Mouse (Mus musculus): Measurements from ENCODE around the gene A730061H03Rik.
A peak's percentile ranks its signal among the peaks of the same experiment; 100 is the strongest.

A730061H03Rik gene

DNA sequence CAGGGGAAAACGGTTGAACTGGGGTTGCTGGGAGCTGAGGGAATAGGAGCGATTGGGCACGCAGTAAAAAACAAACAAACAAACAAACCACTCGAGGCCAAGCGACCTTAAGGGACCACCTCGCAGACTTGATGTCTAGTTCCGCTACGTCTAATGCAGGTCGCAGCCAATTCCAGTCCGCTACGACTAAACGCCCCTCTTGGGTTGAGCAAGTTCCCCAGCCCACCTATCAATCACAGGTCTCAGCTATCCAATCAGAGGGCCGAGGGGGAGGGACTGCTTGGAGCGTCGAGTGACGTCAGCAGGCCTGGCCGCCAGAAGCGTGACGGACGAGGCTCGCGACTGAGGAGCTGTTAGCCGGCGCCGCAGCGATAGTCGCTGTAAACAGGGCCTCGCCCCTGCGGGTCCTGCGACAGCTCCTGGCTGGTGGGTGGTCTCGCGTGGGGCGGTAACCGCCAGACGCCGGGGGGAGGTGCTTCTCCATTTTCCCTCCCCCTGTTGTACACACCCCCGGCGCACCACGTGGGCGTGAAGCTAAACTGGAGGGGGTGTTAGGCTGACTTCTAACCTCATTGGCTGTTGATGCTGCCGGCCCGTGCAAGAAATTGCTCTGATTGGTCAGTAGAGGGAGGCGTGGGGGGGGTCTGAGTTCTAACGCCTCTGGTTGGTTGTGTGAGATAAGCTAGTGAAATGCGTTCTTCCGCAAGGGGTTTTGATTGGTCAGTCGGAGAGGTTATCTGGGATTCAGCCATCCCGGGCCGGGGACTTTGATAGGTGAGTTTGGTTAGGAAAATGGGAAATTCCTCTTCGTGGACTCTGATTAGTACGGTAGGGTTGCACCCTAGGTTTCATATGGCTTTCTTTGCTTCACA lies at the start of gene A730061H03Rik:
TSS of gene A730061H03Rik (minus strand) at position 205 of the 872 bp plus-strand sequence.
- peak; percentile 97 for DNase-seq (ENCODE audit: low read depth, low spot score)

DNA sequence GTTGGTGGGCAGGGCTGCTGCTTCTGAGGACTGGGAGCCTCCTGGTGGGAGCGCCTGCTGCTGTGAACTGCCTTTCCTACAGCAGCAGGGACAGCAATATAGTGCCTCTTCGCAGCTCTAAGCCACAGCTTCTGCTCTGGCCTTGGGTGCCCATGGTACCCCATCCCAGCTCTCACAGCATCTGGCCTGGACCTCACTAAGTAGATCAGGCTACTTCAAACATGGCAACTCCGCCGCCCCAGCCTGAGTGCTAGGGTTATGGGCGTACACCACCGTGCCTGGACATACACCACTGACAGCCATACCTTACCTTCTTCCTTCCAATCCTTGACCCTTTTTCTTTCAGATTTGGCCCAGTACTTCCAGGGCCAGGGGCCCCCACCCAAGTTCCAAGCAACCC lies 48.1 kb upstream of the A730061H03Rik start:
- DNase-seq (ENCODE audit: low read depth, low spot score): no peak

DNA sequence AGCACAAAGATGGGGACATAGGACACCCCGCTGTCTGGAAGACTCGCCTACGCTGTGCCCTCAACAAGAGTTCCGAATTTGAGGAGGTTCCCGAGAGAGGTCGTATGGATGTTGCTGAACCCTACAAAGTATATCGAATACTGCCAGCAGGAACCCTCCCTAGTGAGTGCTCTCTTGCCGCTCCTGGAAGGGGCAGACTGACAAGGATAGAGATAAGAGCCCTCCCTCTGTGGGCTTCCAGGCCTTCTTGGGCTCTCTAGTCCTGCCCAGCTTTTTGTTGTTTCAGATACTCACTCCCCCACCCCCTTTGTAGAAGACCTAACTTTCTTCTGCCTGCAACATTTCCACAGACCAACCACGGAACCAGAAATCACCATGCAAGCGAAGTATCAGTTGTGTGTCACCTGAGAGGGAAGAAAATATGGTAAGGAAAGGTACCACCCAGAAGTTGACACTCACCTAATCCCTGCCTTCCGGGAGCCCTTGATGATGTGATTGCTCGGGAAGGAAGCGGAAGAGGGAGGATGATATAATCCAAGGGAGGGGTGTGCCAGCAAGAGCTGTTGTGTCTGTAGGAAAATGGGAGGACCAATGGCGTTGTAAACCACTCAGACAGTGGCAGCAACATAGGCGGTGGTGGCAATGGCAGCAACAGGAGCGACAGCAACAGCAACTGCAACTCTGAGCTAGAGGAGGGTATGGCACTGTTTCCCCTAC lies 45.7 kb upstream of the A730061H03Rik start:
- DNase-seq (ENCODE audit: low read depth, low spot score): no peak

DNA sequence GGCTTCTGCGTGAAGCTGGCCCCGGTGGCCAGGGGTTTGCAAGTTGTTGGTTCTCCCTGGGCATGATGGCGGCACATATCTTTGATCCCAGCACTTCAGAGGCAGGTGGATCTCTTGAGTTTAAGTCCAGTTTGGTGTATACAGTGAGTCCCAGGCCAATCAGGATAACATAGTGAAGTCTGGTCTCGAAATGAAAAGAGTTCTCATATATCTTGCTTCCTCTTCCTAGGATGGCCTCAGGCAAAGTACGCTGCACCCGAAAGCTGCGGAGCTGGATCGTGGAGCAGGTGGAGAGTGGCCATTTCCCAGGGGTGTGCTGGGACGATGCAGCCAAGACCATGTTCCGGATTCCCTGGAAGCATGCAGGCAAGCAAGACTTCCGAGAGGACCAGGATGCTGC lies 44.6 kb upstream of the A730061H03Rik start:
- DNase-seq (ENCODE audit: low read depth, low spot score): no peak

DNA sequence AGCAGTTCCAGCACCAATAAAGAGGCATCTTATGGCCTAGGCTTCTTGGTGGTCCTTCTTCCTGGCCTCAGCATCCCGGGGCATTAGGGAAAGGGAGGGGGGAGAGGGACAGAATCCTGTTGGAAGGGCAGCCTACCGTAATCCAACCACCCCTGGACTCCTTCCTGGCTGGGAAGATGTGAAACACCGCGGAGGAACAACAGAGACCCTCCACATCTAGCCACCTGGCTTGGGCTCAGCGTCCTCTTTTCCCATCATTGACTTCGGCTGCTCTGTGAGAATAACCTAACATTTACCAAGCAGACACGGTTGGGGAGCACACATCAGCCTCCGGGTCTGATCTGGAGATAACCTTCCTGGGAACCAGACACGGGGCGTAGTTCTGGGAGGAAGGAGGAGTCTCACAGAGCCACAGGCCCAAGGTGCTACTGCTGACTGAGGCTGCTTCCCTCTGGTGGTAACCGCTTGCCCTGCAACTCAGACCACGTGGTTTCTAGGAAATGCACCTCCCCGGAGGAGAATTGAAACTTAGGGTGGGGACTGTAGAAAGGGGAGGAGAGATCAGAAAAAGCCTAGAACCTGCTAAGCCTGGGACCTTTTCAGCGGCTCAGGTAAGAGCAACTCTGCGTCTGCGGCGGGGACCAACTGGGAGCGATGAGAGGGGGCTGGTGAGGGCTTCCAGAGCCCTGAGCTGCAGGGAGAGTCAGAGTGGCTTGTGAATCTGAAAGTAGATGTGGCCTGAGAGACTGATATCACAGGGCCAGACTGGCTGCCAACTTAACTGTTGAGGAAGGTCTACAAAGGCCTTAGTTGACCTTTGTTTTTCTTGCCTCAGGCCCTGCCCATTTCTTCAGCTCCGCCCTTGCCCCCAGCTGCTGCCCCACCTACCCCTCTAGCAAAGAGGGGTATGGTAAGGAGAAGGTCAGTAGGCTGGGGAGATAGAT lies 43.7 kb upstream of the A730061H03Rik start:
- peak; percentile 92 for DNase-seq (ENCODE audit: low read depth, low spot score)

DNA sequence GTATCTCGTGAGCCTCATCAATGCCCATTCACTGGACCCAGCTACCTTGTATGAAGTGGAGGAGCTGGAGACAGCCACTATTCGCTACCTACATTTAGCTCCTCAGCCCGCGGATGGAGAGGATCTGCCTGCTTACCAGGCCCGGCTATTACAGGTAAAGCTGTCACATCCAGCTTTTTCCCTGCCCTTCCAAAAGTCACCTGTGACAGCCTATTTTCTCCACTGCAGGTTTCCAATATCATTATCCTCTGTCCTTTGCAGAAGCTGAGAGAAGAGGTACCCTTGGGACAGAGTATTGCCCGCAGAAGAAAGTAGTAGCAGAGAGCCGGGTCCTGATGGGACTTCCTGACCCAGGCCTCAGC lies 43.0 kb upstream of the A730061H03Rik start, which contains the start of gene Irf9:
TSS of gene Irf9 (plus strand) at position 301 of the 362 bp plus-strand sequence.
- no peak for DNase-seq (ENCODE audit: low read depth, low spot score)

DNA sequence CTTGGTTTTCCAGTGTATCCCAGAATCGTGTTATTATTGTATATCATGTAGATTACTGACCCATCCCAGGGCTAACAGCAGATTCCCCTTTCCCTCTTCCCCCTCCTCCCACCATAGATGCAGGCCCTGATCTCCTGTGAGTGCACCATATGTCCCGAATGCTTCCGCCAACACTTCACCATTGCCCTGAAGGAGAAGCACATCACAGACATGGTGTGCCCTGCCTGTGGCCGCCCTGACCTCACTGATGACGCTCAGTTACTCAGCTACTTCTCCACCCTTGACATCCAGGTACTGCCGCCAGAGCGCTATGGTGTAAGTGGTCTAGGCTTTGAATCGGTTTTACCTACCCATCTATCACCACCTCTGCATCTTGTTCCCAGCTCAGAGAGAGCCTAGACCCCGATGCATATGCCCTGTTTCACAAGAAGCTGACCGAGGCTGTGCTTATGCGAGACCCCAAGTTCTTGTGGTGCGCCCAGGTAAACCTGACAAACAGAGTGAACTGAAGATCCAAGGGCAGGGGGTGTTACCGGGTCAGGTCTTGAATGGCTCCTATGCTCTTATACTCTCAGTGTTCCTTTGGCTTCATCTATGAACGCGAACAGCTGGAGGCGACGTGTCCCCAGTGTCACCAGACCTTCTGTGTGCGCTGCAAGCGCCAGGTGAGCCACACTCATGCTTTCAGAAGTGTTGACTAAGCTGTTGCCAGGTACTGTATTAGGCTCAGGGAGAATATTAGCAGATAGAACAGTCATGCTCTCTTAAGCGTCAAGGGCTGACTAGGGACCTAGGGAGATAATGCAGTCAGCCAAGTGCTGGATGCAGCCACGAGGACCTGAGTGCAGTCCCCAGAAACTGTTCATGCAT lies 38.5 kb upstream of the A730061H03Rik start:
- no peak for DNase-seq (ENCODE audit: low read depth, low spot score)

DNA sequence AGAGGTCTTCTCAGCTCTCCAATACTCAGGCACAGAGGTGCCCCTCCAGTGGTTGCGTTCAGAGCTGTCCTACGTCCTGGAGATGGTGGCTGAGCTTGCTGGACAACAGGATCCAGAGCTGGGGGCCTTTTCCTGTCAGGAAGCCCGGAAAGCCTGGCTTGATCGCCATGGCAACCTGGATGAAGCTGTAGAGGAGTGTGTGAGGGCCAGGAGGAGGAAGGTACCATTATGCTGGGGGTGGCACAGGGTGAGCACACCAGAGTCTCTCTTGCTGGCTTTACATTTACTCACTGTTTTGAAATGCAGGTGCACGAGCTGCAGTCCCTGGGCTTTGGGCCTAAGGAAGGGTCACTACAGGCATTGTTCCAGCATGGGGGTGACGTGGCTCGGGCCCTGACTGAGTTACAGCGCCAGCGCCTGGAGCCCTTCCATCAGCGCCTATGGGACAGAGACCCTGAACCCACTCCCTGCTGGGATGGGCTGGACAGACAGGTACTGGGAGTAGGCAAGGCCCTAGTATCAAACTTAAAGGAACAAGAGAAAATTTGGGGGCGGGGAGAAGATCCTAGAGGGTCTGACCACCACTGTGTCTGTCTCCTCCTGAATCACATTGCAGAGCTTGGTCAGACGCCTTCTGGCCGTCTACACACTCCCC lies 36.0 kb upstream of the A730061H03Rik start:
- no peak for DNase-seq (ENCODE audit: low read depth, low spot score)

DNA sequence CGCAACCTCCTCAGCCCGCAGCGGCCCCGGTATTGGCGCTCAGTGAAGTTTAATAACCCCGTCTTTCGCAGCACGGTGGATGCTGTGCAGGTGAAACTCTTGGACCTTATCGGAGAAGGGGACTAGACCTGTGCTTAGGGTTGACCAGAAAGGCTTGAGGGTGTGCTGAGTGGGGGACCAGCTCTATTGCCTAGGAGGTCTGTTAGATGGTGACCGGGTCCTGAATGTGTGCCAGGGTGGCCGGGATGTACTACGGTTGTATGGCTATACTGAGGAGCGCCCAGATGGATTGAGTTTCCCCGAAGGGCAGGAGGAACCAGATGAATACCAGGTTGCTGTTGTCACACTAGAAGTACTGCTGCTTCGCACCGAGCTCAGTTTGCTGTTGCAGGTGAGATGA lies 32.0 kb upstream of the A730061H03Rik start:
- DNase-seq (ENCODE audit: low read depth, low spot score): peak; percentile 17

DNA sequence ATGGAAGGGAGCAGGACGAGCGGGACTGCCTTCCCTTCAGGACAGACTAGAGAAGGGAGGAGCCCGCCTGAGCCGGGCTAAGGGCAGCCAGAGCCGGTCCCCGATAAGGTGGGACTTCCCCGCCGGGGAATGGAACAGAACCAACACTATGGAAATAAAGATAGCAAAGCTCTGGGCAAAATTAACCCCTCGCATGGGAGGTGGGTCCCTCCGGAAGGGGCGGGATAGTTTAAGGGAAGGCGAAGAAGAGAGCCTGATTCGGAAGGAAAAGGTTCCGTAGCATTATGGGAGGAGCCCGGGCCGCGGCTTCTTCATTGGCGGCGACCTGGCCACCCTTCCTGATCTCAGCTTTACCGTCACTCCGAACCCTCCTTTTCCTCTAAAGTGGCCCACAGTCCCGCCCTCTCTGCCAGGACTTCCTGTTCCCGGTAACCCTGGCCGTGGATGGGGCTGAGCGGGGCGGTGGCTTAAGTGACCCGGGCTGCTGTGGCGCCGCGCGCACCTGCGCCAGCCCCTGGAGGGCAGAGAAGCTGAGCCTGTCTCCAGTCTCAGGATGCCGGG lies 31.2 kb upstream of the A730061H03Rik start, which contains the start of gene Rnf31:
TSS of gene Rnf31 (plus strand) at position 378 of the 561 bp plus-strand sequence.
- peak; percentile 95 for DNase-seq (ENCODE audit: low read depth, low spot score)

DNA sequence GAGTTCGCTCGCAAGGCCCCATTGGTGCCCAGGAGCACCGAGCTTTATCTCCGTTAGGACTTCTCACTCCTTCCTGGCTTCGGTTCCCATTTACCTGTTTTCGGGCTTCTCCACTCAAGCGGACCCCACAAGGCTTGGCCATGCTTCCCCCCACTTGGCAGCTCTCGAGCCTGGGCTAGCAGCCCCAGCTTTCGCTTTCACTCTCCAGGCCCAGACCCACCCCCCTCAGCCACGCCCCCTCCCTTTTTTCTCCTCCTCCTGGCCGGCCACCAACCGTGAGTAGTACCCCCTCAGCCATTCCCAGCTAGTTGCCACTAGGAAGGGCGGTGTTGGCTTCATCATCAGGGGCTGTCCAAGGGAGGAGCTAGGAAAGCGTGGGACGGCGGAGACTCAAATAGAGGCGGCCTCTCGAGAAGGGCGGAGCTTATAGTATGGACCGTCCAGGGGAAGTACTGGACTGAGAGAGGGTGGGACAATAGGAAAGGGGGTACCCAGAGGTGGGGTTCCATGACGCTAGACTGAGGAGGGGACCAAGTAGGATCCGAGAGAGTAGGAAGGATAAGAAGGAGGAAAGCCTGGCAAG lies 30.6 kb upstream of the A730061H03Rik start, which contains the start of gene Psme2:
TSS of gene Psme2 (minus strand) at position 366 of the 583 bp plus-strand sequence.
- peak; percentile 96 for DNase-seq (ENCODE audit: low read depth, low spot score)

DNA sequence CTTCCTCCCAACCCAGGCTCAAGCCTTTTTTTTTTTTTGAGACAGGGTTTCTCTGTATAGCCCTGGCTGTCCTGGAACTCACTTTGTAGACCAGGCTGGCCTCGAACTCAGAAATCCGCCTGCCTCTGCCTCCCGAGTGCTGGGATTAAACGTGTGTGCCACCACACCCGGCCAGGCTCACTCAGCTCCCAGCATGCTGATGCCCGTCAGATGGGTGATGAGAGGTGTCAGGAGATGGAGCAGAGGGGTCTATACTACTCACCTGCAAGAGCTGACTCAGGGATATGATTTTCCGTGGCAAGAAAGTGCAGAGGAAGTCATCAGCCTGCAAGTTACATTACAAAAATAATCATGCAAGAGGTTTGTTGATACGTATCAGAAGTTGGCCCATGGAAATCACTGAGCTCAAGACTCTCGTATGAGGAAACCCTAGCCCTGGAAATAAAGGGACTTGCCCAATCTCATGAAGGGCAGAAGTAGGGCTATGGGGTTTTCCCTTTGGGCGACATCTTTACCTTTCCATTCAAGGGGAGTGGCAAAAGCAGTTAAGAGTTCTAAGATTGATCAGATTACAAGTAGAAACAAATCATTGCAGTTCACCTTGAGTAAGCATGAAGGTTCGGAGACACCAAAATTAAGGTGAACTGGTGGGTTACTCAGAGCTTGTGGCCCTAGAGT lies 29.7 kb upstream of the A730061H03Rik start:
- DNase-seq (ENCODE audit: low read depth, low spot score): no peak

DNA sequence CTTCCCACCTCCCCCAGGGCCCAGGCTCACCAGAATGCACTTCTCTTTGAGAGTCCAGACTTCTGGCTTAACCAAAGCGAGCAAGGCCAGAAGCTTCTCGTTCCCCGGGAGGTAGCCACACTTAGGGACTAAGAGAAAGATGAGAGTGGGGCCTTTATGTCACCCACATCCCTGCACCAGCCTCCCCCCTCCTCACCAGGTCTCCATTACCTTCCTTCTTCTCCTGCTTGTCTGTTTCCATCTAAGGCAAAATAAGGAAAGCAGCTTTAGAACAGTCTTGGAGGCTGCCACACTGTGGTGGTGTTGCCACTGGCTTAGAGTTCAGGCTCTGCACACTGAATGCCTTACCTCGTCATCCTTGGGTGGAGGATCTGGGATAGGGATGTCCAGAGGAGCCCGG lies 29.1 kb upstream of the A730061H03Rik start:
- no peak for DNase-seq (ENCODE audit: low read depth, low spot score)

DNA sequence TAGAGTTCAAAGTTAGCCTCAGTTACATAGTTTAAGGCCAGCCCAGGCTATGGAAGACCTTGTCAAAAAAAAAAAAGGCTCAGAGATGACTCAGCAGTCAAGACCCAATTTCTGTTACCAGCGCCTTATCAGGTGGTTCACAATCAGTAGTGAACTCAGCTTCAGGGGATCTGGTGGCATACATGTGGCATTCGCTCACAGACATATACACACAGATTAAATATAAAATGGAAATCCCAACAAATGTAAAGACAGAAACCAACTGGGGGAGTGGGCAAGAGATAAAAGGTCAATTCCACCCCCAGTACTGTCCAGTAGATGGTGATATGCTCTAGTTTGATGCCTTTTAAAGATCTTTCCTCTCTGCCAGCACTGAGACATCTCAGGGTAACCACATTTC lies 25.9 kb upstream of the A730061H03Rik start:
- peak; percentile 15 for DNase-seq (ENCODE audit: low read depth, low spot score)

DNA sequence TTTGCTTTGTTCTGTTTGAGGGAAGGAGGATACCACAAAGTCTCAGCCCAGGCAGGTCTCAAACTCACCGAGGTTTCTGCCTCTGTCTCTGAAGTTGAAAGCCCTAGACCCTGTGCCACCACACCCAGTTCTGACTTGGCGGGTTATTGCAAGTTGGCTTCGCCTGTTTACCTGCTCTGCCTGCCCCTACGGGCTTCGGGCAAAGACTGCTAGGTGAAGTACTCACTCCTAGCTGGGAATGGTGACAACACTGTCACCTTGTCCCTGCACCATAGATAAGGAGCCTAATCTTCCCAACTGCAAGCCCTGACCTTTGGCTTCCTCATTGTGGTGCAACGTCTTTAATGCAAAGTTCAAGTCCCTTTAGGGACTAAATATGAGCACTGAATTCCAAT lies 25.4 kb upstream of the A730061H03Rik start:
- DNase-seq (ENCODE audit: low read depth, low spot score): no peak

DNA sequence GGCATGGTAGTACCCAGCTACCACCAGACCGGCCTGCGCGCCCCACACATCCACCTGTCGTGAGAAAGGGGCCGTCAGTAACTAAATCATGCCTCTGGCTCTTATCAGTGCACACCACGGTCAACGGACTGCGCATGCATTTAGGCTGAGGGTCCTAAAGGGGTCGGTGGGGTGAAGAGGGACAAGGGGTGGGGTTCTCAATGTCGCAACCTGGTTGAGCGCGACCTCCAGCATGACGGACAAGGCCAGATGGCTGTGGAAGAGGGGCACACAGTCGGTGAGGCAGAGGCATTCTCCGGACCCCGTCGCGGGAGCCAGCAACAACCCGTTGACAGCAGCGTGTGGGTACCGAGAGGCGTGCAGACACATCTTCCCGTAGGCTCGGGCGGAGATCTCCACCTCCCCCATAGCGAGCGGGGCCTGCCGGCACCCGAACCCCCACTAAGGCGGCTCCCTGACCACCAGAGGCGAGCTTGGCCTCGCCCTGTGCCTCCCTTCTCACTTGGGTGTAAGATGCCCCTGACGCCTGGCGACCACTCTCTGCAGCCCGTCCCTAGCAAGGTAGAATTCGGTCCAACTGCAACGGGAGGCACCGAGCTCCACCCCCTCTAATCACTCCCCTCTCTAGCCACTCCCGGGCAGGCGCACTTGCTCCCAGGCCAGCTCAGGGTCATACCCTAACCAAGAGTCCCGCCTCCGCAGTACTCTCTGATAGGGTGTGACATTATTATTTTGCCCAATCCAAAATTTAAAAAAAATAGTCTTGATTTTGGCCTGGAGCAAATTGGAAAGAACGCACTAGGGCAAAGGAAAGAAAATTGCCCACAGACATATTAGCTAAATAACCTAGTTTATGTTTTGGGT lies 24.7 kb upstream of the A730061H03Rik start, which contains the start of gene Emc9:
TSS of gene Emc9 (minus strand) at position 601 of the 864 bp plus-strand sequence.
- peak; percentile 65 for DNase-seq (ENCODE audit: low read depth, low spot score)

DNA sequence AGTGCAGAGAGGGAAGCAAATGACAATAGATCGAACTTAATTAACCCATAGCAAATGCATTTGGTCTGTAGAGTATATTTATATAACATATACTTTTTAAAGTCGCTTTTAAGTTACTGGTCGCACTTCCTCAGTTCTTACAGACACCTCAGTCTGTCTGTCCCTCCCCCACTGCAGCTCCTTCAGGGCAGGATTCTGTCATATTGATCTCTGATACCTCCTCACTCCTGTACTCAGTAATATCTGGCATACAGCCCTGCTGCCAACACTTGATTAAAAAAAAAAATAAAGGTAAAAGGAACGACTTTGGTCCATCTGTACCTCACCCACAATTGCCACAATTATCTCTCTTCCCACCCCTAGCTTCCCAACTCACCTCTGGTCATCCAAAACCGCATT lies 24.1 kb upstream of the A730061H03Rik start:
- no peak for DNase-seq (ENCODE audit: low read depth, low spot score)

Data from 3T3-L1 (cell line).